Mouse (Mus musculus) kidney, postnatal 0 days (tissue): Measurements from ENCODE around the gene Cc2d2b. TPM values are rescaled to one million over a fixed set of nuclear protein-coding genes. Genes with fewer than 3 reads are reported as not detected.

Experiments
- ATAC-seq: fragments of 200-750 bp; cut with Nextera tagmentation; replicated peaks from 2 replicates; pipeline ENCODE4 v1.8.0; 2017; ENCODE audit warnings: low read depth, moderate number of reproducible peaks, moderate TSS enrichment, moderate library complexity; ENCODE audit not compliant: low FRiP score
- DNase-seq: peaks from one replicate; pipeline ENCODE4 v3.0.0-alpha.2; 2016; ENCODE audit warnings: low spot score
- H3K27ac ChIP-seq: fragments of 300-500 bp; sonication (generic); 2 replicates; pipeline ENCODE4 v1.5.1; 2014; ENCODE audit warnings: mild to moderate bottlenecking
- H3K27me3 ChIP-seq: fragments of 300-500 bp; sonication (generic); 2 replicates; pipeline ENCODE4 v1.6.1; 2014; ENCODE audit warnings: low read length, mixed read lengths; ENCODE audit not compliant: insufficient read depth
- H3K36me3 ChIP-seq: fragments of 300-500 bp; sonication (generic); 2 replicates; pipeline ENCODE4 v1.6.1; 2014; ENCODE audit warnings: low read length, mixed read lengths; ENCODE audit not compliant: insufficient read depth
- H3K4me1 ChIP-seq: fragments of 300-500 bp; sonication (generic); replicated peaks from 2 replicates; pipeline ENCODE4 v1.6.1; 2014; ENCODE audit warnings: antibody characterized with exemption, low read length, mixed read lengths; ENCODE audit not compliant: insufficient read depth
- H3K4me2 ChIP-seq: fragments of 300-500 bp; sonication (generic); 2 replicates; pipeline ENCODE4 v1.6.1; 2014; ENCODE audit warnings: mild to moderate bottlenecking, low read length, moderate library complexity, mixed read lengths
- H3K4me3 ChIP-seq: fragments of 300-500 bp; sonication (generic); replicated peaks from 2 replicates; pipeline ENCODE4 v1.5.1; 2014; ENCODE audit warnings: low read depth, low read length
- H3K9ac ChIP-seq: fragments of 300-500 bp; sonication (generic); 2 replicates; pipeline ENCODE4 v1.6.1; 2014; ENCODE audit warnings: low read depth, low read length
- H3K9me3 ChIP-seq: fragments of 300-500 bp; sonication (generic); replicated peaks from 2 replicates; pipeline ENCODE4 v1.6.1; 2016; ENCODE audit warnings: low read length, inconsistent platforms, mixed read lengths
- CTCF ChIP-seq: IDR thresholded peaks from 2 replicates; pipeline ENCODE4 v1.5.1; 2016; ENCODE audit warnings: antibody characterized with exemption, low read depth, mild to moderate bottlenecking, moderate library complexity
- WGBS: fragments of 180-500 bp; shearing (Covaris S2); extraction: QIAGEN DNeasy Blood & Tissue Kit; methylation state at CpG from one replicate; pipeline ENCODE4 v1.1.7; 2014; 5-methylcytosine and 5-hydroxymethylcytosine counted together
- polyA plus RNA-seq: library from polyadenylated mRNA; unstranded; fragments of >200 nt; fragmentation: Nextera tagmentation; extraction: Ambion mirVana; gene quantifications from 2 replicates; pipeline ENCODE4 v1.2.1, GENCODE M21; 2015

The Cc2d2b gene
- polyA plus RNA-seq, 1 experiment from 2014 or later = not detected

- Histone ChIP-seq H3K27me3 (no peaks in the 10 kb centered on the region), H3K9ac (no peak overlapping the region), H3K9me3 (no peaks in the 10 kb centered on the region), H3K4me2 (no peak overlapping the region), H3K4me3 (no peak overlapping the region), H3K4me1 (peaks cover 9% of the 10 kb centered on the region; the same call in 1 of the 2 replicates), H3K36me3 (peaks cover 21% of the 10 kb centered on the region), H3K27ac (no peak overlapping the region)
- DNase-seq (no peak), ATAC-seq (no peak)
- 93% methylated on average over 6 of the region's 6 CpGs for WGBS
- TF ChIP-seq CTCF = no peak
Measured at GRCm38 (mm10) chr19:40834436-40834835, 85.9 kb downstream of the Cc2d2b start.

GRCm38 (mm10) chr19:40838205-40838604, 89.7 kb downstream of the Cc2d2b start:
- Histone ChIP-seq H3K9me3 (no peaks in the 10 kb centered on the region), H3K36me3 (peaks cover 25% of the 10 kb centered on the region), H3K9ac (no peak overlapping the region), H3K27ac (no peak overlapping the region), H3K4me2 (no peak overlapping the region), H3K4me3 (no peak overlapping the region), H3K4me1 (no peaks in the 10 kb centered on the region), H3K27me3 (no peaks in the 10 kb centered on the region)
- no peak for TF ChIP-seq CTCF
- 93% methylated on average over 7 of the region's 7 CpGs for WGBS
- ATAC-seq (no peak), DNase-seq (no peak)

GRCm38 (mm10) chr19:40840303-40840702, 91.8 kb downstream of the Cc2d2b start:
- no peak overlapping the region for H3K4me3 ChIP-seq
- H3K36me3 ChIP-seq = peaks cover 36% of the 10 kb centered on the region
- 48% methylated on average over 6 of the region's 6 CpGs for WGBS
- DNase-seq (no peak), ATAC-seq (no peak)
- H3K27me3 ChIP-seq = no peaks in the 10 kb centered on the region
- H3K9ac ChIP-seq = no peak overlapping the region
- H3K9me3 ChIP-seq = no peaks in the 10 kb centered on the region
- H3K4me1 ChIP-seq = no peaks in the 10 kb centered on the region
- H3K27ac ChIP-seq = no peak overlapping the region
- H3K4me2 ChIP-seq = no peak overlapping the region
- no peak for TF ChIP-seq CTCF

GRCm38 (mm10) chr19:40841083-40841482, 92.5 kb downstream of the Cc2d2b start:
- Histone ChIP-seq H3K9me3 (no peaks in the 10 kb centered on the region), H3K4me1 (no peaks in the 10 kb centered on the region), H3K27me3 (no peaks in the 10 kb centered on the region), H3K4me2 (no peak overlapping the region), H3K27ac (no peak overlapping the region), H3K36me3 (peaks cover 44% of the 10 kb centered on the region), H3K4me3 (no peak overlapping the region), H3K9ac (no peak overlapping the region)
- 86% methylated on average over 6 of the region's 6 CpGs for WGBS
- DNase-seq (no peak), ATAC-seq (no peak)
- TF ChIP-seq CTCF = no peak

- no peak for TF ChIP-seq CTCF
- 73% methylated on average over 13 of the region's 13 CpGs for WGBS
- ATAC-seq = no peak
- H3K9me3 ChIP-seq = no peaks in the 10 kb centered on the region
- no peak overlapping the region for H3K4me2 ChIP-seq
- no peak overlapping the region for H3K9ac ChIP-seq
- no peak overlapping the region for H3K4me3 ChIP-seq
- no peak for DNase-seq
- H3K27me3 ChIP-seq = no peaks in the 10 kb centered on the region
- peaks cover 46% of the 10 kb centered on the region for H3K36me3 ChIP-seq
- no peaks in the 10 kb centered on the region for H3K4me1 ChIP-seq
- no peak overlapping the region for H3K27ac ChIP-seq
Measured at GRCm38 (mm10) chr19:40841593-40841992, 93.0 kb downstream of the Cc2d2b start.

GRCm38 (mm10) chr19:40844731-40845130, 96.2 kb downstream of the Cc2d2b start:
- no peaks in the 10 kb centered on the region for H3K4me1 ChIP-seq
- no peak for TF ChIP-seq CTCF
- peaks cover 35% of the 10 kb centered on the region for H3K36me3 ChIP-seq
- 90% methylated on average over 13 of the region's 13 CpGs for WGBS
- no peak for ATAC-seq
- no peak overlapping the region for H3K4me2 ChIP-seq
- H3K9me3 ChIP-seq = no peaks in the 10 kb centered on the region
- DNase-seq = no peak
- no peak overlapping the region for H3K4me3 ChIP-seq
- no peak overlapping the region for H3K27ac ChIP-seq
- H3K27me3 ChIP-seq = no peaks in the 10 kb centered on the region
- no peak overlapping the region for H3K9ac ChIP-seq

GRCm38 (mm10) chr19:40849391-40849790, 100.8 kb downstream of the Cc2d2b start:
- H3K27ac ChIP-seq = no peak overlapping the region
- H3K4me1 ChIP-seq = no peaks in the 10 kb centered on the region
- no peaks in the 10 kb centered on the region for H3K9me3 ChIP-seq
- TF ChIP-seq CTCF = no peak
- no peak overlapping the region for H3K9ac ChIP-seq
- H3K4me2 ChIP-seq = no peak overlapping the region
- H3K36me3 ChIP-seq = peaks cover 30% of the 10 kb centered on the region
- no peak overlapping the region for H3K4me3 ChIP-seq
- DNase-seq (no peak), ATAC-seq (no peak)
- no peaks in the 10 kb centered on the region for H3K27me3 ChIP-seq
- 89% methylated on average over 12 of the region's 12 CpGs for WGBS
